Mouse (Mus musculus) olfactory bulb, adult 2 months (tissue): Measurements from ENCODE around the gene Pheta1.

Experiments used
- CTCF ChIP-seq: fragments of 200-500 bp; IDR thresholded peaks from 2 replicates; pipeline ENCODE4 v1.5.1; 2012; ENCODE audit warnings: low read depth, mild to moderate bottlenecking, low read length, moderate library complexity; ENCODE audit not compliant: insufficient read depth
- POLR2A ChIP-seq: fragments of 200-500 bp; IDR thresholded peaks from 2 replicates; pipeline ENCODE4 v1.6.1; 2012; ENCODE audit warnings: mild to moderate bottlenecking, low read depth, low read length, moderate library complexity; ENCODE audit not compliant: insufficient read depth

DNA sequence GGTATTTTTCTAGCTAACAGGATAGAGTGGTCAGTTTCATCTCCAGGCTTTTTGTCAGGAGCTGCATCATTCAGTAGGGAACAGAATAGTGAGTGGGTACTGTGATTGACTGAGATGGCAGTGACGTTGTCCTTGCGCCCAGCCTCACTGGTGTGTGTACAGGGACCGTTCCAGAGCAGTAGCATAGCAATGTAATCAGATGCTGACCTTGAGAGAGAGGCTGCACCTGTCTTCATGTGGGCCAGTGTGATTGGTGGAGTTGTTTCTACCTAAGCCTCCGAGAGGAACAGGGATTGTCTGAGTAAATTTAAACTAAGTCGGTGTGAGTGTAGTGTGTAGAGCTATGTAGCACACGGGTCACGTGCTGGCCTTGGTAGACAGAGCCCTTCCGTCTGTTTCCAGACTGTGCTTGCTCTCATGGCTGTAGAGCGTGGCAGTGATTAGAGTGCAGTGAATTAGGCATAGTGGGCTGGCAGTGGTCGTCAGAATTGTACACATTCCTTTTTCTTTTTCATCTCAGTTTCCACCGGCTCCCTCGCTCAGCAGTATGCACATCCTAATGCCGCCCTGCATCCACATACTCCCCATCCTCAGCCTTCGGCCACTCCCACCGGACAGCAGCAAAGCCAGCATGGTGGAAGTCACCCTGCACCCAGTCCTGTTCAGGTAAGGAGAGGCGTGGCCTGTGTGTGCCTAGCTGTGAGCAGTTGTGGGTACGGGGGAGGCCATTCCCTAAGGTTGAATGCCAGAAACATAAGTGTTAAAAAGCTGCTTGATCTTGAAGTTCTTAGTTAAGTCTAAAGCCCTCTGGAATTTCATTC, 38.2 kb upstream of the Pheta1 start:
- TF ChIP-seq CTCF (no peak), POLR2A (no peak)
